Mouse (Mus musculus) MEL (cell line): Measurements from ENCODE around the gene Jup. TPM values are rescaled to one million over a fixed set of nuclear protein-coding genes. Genes with fewer than 3 reads are reported as not detected.

Experiments
- DNase-seq: peaks from one replicate; pipeline ENCODE4 v3.0.0; 2011; ENCODE audit warnings: low read depth, low spot score
- H3K27ac ChIP-seq: 2 replicates; pipeline ENCODE4 v1.5.1; 2012; ENCODE audit warnings: low read depth, mild to moderate bottlenecking, control low read depth, low read length, moderate library complexity; ENCODE audit not compliant: control insufficient read depth
- H3K27me3 ChIP-seq, 2 experiments: fragments of 150-350 bp in 1 of 2; sonication (generic) in 1 of 2; 2 replicates each; pipeline ENCODE4 v1.6.1; 2012; ENCODE audit warnings: low read length in 2 of 2, mild to moderate bottlenecking in 2 of 2, improper control_type of control experiment in 1 of 2, moderate library complexity in 1 of 2; ENCODE audit not compliant: insufficient read depth in 2 of 2, control insufficient read depth in 1 of 2
- H3K36me3 ChIP-seq, 2 experiments: 2 replicates each; pipeline ENCODE4 v1.6.1; 2012 to 2014; ENCODE audit warnings: low read length in 2 of 2, improper control_type of control experiment in 1 of 2, inconsistent platforms in 1 of 2, mild to moderate bottlenecking in 1 of 2; ENCODE audit not compliant: insufficient read depth in 2 of 2, control insufficient read depth in 1 of 2
- H3K4me1 ChIP-seq, 2 experiments: fragments of 150-350 bp in 1 of 2; sonication (generic) in 1 of 2; 2 replicates each; pipeline ENCODE4 v1.6.1; 2012; ENCODE audit warnings: low read length in 2 of 2, improper control_type of control experiment in 1 of 2, mild to moderate bottlenecking in 1 of 2; ENCODE audit not compliant: insufficient read depth in 2 of 2, control insufficient read depth in 1 of 2
- H3K4me3 ChIP-seq, 2 experiments: fragments of 150-350 bp in 1 of 2; sonication (generic) in 1 of 2; 2 replicates each; pipeline ENCODE4 v1.5.1; 2012; ENCODE audit warnings: low read depth in 2 of 2, low read length in 2 of 2, mild to moderate bottlenecking in 2 of 2, moderate library complexity in 2 of 2, control low read depth in 1 of 2, improper control_type of control experiment in 1 of 2; ENCODE audit not compliant: control insufficient read depth in 1 of 2, insufficient read depth in 1 of 2
- H3K79me2 ChIP-seq: 2 replicates; pipeline ENCODE4 v1.6.1; 2012; ENCODE audit warnings: mild to moderate bottlenecking, low read length, moderate library complexity; ENCODE audit not compliant: control insufficient read depth, poor library complexity, insufficient read depth
- H3K9ac ChIP-seq: 2 replicates; pipeline ENCODE4 v1.6.1; 2012; ENCODE audit warnings: low read depth, mild to moderate bottlenecking, control low read depth, low read length, moderate library complexity; ENCODE audit not compliant: control insufficient read depth, poor library complexity, severe bottlenecking
- H3K9me3 ChIP-seq: fragments of 150-350 bp; sonication (generic); replicated peaks from 2 replicates; pipeline ENCODE4 v1.6.1; 2012; ENCODE audit warnings: mild to moderate bottlenecking, low read length, improper control_type of control experiment, moderate library complexity; ENCODE audit not compliant: insufficient read depth
- BHLHE40 ChIP-seq: IDR thresholded peaks from 2 replicates; pipeline ENCODE4 v1.6.1; 2012; ENCODE audit warnings: low read depth, mild to moderate bottlenecking, inconsistent platforms, low read length, improper control_type of control experiment, borderline replicate concordance
- CHD1 ChIP-seq: IDR thresholded peaks from 2 replicates; pipeline ENCODE4 v1.6.1; 2012; ENCODE audit warnings: low read depth, mild to moderate bottlenecking, inconsistent platforms, low read length, improper control_type of control experiment
- HCFC1 ChIP-seq: IDR thresholded peaks from 2 replicates; pipeline ENCODE4 v1.6.1; 2012; ENCODE audit warnings: low read depth, mild to moderate bottlenecking, inconsistent platforms, low read length, improper control_type of control experiment, moderate library complexity
- JUND ChIP-seq: IDR thresholded peaks from 2 replicates; pipeline ENCODE4 v1.6.1; 2011; ENCODE audit warnings: low read depth, mild to moderate bottlenecking, improper control_type of control experiment, low read length
- MAX ChIP-seq: IDR thresholded peaks from 2 replicates; pipeline ENCODE4 v1.6.1; 2011; ENCODE audit warnings: low read length, improper control_type of control experiment
- MAZ ChIP-seq: IDR thresholded peaks from 2 replicates; pipeline ENCODE4 v1.6.1; 2012; ENCODE audit warnings: low read depth, mild to moderate bottlenecking, inconsistent platforms, low read length, improper control_type of control experiment
- MEF2A ChIP-seq: IDR thresholded peaks from 2 replicates; pipeline ENCODE4 v1.6.1; 2014; ENCODE audit warnings: low read depth, mild to moderate bottlenecking, inconsistent platforms, low read length, improper control_type of control experiment; ENCODE audit not compliant: poor library complexity, insufficient replicate concordance, severe bottlenecking; ENCODE audit errors: extremely low read depth
- MXI1 ChIP-seq: IDR thresholded peaks from 2 replicates; pipeline ENCODE4 v1.6.1; 2011; ENCODE audit warnings: mild to moderate bottlenecking, low read depth, low read length, improper control_type of control experiment
- MYC ChIP-seq: IDR thresholded peaks from 2 replicates; pipeline ENCODE4 v1.6.1; 2011; ENCODE audit warnings: low read depth, mild to moderate bottlenecking, low read length, improper control_type of control experiment, moderate library complexity
- NELFE ChIP-seq: IDR thresholded peaks from 2 replicates; pipeline ENCODE4 v1.6.1; 2011; ENCODE audit warnings: low read depth, low read length, improper control_type of control experiment
- NRF1 ChIP-seq: IDR thresholded peaks from 2 replicates; pipeline ENCODE4 v1.6.1; 2014; ENCODE audit warnings: low read depth, mild to moderate bottlenecking, inconsistent platforms, low read length, improper control_type of control experiment, moderate library complexity; ENCODE audit not compliant: poor library complexity, insufficient read depth, severe bottlenecking
- POLR2A ChIP-seq, 2 experiments: IDR thresholded peaks; 2 replicates each; pipeline ENCODE4 v1.6.1; 2011 to 2012; ENCODE audit warnings: low read length in 2 of 2, mild to moderate bottlenecking in 2 of 2, control low read depth in 1 of 2, improper control_type of control experiment in 1 of 2, low read depth in 1 of 2, moderate library complexity in 1 of 2; ENCODE audit not compliant: control insufficient read depth in 1 of 2, insufficient read depth in 1 of 2, poor library complexity in 1 of 2
- POLR2AphosphoS2 ChIP-seq: IDR thresholded peaks from 2 replicates; pipeline ENCODE4 v1.6.1; 2011; ENCODE audit warnings: low read length, improper control_type of control experiment
- SIN3A ChIP-seq: IDR thresholded peaks from 2 replicates; pipeline ENCODE4 v1.6.1; 2012; ENCODE audit warnings: low read length, improper control_type of control experiment, inconsistent platforms
- SMC3 ChIP-seq: IDR thresholded peaks from 2 replicates; pipeline ENCODE4 v1.6.1; 2011; ENCODE audit warnings: low read depth, low read length, improper control_type of control experiment
- TAL1 ChIP-seq: IDR thresholded peaks from 2 replicates; pipeline ENCODE4 v1.6.1; 2012; ENCODE audit warnings: mild to moderate bottlenecking, inconsistent platforms, low read length, moderate library complexity, mixed read lengths
- TBP ChIP-seq: IDR thresholded peaks from 2 replicates; pipeline ENCODE4 v1.8.0; 2011; ENCODE audit warnings: low read depth, low read length, improper control_type of control experiment
- TCF12 ChIP-seq: IDR thresholded peaks from 2 replicates; pipeline ENCODE4 v1.6.1; 2014; ENCODE audit warnings: low read depth, mild to moderate bottlenecking, inconsistent platforms, low read length, improper control_type of control experiment, moderate library complexity
- ZC3H11A ChIP-seq: IDR thresholded peaks from 2 replicates; pipeline ENCODE4 v1.6.1; 2012; ENCODE audit warnings: low read depth, mild to moderate bottlenecking, inconsistent platforms, low read length, improper control_type of control experiment
- ZMIZ1 ChIP-seq: IDR thresholded peaks from 2 replicates; pipeline ENCODE4 v1.6.1; 2012; ENCODE audit warnings: low read depth, mild to moderate bottlenecking, inconsistent platforms, low read length, improper control_type of control experiment, moderate library complexity
- polyA plus RNA-seq, 2 experiments: library from polyadenylated mRNA; stranded (reverse) in 1 of 2; unstranded in 1 of 2; fragments of >175 nt in 1 of 2; fragments of >200 nt in 1 of 2; gene quantifications; 2 replicates each; pipeline versions ENCODE4 v1.2.1 to v1.2.4; 2012; ENCODE audit warnings: low replicate concordance in 2 of 2, low read depth in 1 of 2; ENCODE audit not compliant: insufficient read length in 2 of 2, insufficient read depth in 1 of 2, missing spikeins in 1 of 2
- total RNA-seq: library from RNA; depleted of rRNA; stranded (reverse); fragments of 300-350 nt; gene quantifications from 2 replicates; pipeline ENCODE4 v1.2.3, GENCODE M21; 2012

Gene Jup
- total and polyA plus RNA-seq, 3 experiments: 1.0 to 8.5 TPM; not detected in 1

GRCm38 (mm10) chr11:100355972-100356818, 41.4 kb downstream of the Jup start, which contains the start of gene Hap1:
Gene Hap1, minus strand, starts transcription at chr11:100356128.
- Histone ChIP-seq H3K79me2 (no peaks in the 10 kb centered on the region; the same call in 1 of the 2 replicates), H3K9me3 (no peaks in the 10 kb centered on the region), H3K4me3 (peak within 1 kb of the TSS; percentile 80 to 93), H3K36me3 (no peaks in the 10 kb centered on the region), H3K27me3 (peaks cover 0 to 1% of the 10 kb centered on the region in 2 experiments; a peak in 2 of 4 replicates), H3K4me1 (peaks cover 0 to 12% of the 10 kb centered on the region in 2 experiments; a peak in 2 of 4 replicates), H3K27ac (peak within 1 kb of the TSS; percentile 54), H3K9ac (peak within 1 kb of the TSS; percentile 69)
- TF ChIP-seq NRF1: no peak
- peak; percentile 61; the same call in 1 of the 2 replicates for TF ChIP-seq HCFC1
- no peak for TF ChIP-seq MEF2A
- TF ChIP-seq POLR2A (IDR thresholded peaks at IDR 0.05; ENCODE audit: control insufficient read depth in 1 of 2, insufficient read depth in 1 of 2, low read depth in 1 of 2, low read length in 2 of 2, poor library complexity in 1 of 2): peak; percentile 63 to 74
- TF ChIP-seq POLR2AphosphoS2: peak; percentile 47; the same call in 1 of the 2 replicates
- TF ChIP-seq MXI1: peak; percentile 33
- no peak for TF ChIP-seq TAL1
- peak; percentile 72 for TF ChIP-seq TBP
- no peak for TF ChIP-seq SMC3
- no peak; the same call in none of the 2 replicates for TF ChIP-seq TCF12
- peak; percentile 32; the same call in 1 of the 2 replicates for TF ChIP-seq MAZ
- TF ChIP-seq BHLHE40: peak; percentile 59; the same call in 1 of the 2 replicates
- TF ChIP-seq MYC: 0 out of 2 replicates have a peak, but pooled peaks have one; percentile 6
- TF ChIP-seq ZMIZ1: peak; percentile 80
- TF ChIP-seq JUND: no peak
- no peak for TF ChIP-seq MAX
- peak; percentile 100 for TF ChIP-seq CHD1
- peak; percentile 68; the same call in 1 of the 2 replicates for TF ChIP-seq SIN3A
- peak; percentile 79 for TF ChIP-seq NELFE
- TF ChIP-seq ZC3H11A: no peak
- peak; percentile 91 for DNase-seq
